Mouse (Mus musculus): ENCODE data around the gene Gm12355. TPM values are rescaled to one million over a fixed set of nuclear protein-coding genes. Genes with fewer than 3 reads are reported as not detected.
"Not testable (repeated sequence)": the region's sequence is repeated elsewhere in the genome, so short reads cannot be mapped to it uniquely, and the experiment has no call there.

Gm12355 gene
- total and polyA plus RNA-seq, 3 experiments: 7.9 to 10.8 TPM; not detected in 1

GRCm38 (mm10) chr11:98664091-98664490 lies 38.6 kb upstream of the Gm12355 start, which contains the start of gene Gsdma:
Gene Gsdma, plus strand, starts transcription at chr11:98664351.
- Histone ChIP-seq H3K27ac (no peak within 1 kb of the TSS), H3K79me2 (replicated peaks; ENCODE audit: control insufficient read depth, insufficient read depth, low read length) (no peaks in the 10 kb centered on the region), H3K9ac (ENCODE audit: low read depth, low read length) (no peak within 1 kb of the TSS), H3K27me3 (ENCODE audit: control insufficient read depth, insufficient read depth, low read length) (peaks cover 5% of the 10 kb centered on the region), H3K36me3 (ENCODE audit: control insufficient read depth, insufficient read depth, low read length) (no peaks in the 10 kb centered on the region), H3K4me3 (no peak within 1 kb of the TSS), H3K4me1 (ENCODE audit: control insufficient read depth, insufficient read depth, low read length) (no peaks in the 10 kb centered on the region; the same call in 1 of the 2 replicates)
- TF ChIP-seq POLR2A (IDR thresholded peaks at IDR 0.05; ENCODE audit: insufficient read depth, low read depth, low read length) (no peak), EP300 (IDR thresholded peaks at IDR 0.05; ENCODE audit: insufficient read depth, low read depth, low read length) (no peak), CTCF (IDR thresholded peaks at IDR 0.05) (no peak)
- WGBS: 31% methylated on average over 4 of the region's 4 CpGs
- DNase-seq: no peak
- intact Hi-C loops (cut with DNase I): no loop called here

GRCm38 (mm10) chr11:98660517-98660916 lies 35.1 kb upstream of the Gm12355 start:
- H3K4me1 ChIP-seq (ENCODE audit: control insufficient read depth, insufficient read depth, low read length): no peaks in the 10 kb centered on the region; the same call in 1 of the 2 replicates
- no peaks in the 10 kb centered on the region for H3K27me3 ChIP-seq (ENCODE audit: control insufficient read depth, insufficient read depth, low read length)
- intact Hi-C loops (cut with DNase I): no loop called here
- no peak overlapping the region for H3K27ac ChIP-seq
- no peaks in the 10 kb centered on the region for H3K36me3 ChIP-seq (ENCODE audit: control insufficient read depth, insufficient read depth, low read length)
- TF ChIP-seq EP300 (IDR thresholded peaks at IDR 0.05; ENCODE audit: insufficient read depth, low read depth, low read length) (no peak), CTCF (IDR thresholded peaks at IDR 0.05) (peak; percentile 87)
- no peak overlapping the region for H3K9ac ChIP-seq (ENCODE audit: low read depth, low read length)
- 8% methylated on average over 6 of the region's 6 CpGs for WGBS
- H3K79me2 ChIP-seq (replicated peaks; ENCODE audit: control insufficient read depth, insufficient read depth, low read length): no peaks in the 10 kb centered on the region
- no peak overlapping the region for H3K4me3 ChIP-seq
- peak in 1 of 2 experiments; percentile 14 for DNase-seq

- intact Hi-C loops (cut with DNase I): loop anchor here (1.0 kb wide), 2 partner anchors 20 to 49 kb away; no protein-coding TSS in a partner anchor
- H3K27ac ChIP-seq; H3K36me3 ChIP-seq (ENCODE audit: control insufficient read depth, insufficient read depth, low read length); H3K9ac ChIP-seq (ENCODE audit: low read depth, low read length); H3K27me3 ChIP-seq (ENCODE audit: control insufficient read depth, insufficient read depth, low read length); H3K4me1 ChIP-seq (ENCODE audit: control insufficient read depth, insufficient read depth, low read length); H3K4me3 ChIP-seq; H3K79me2 ChIP-seq (replicated peaks; ENCODE audit: control insufficient read depth, insufficient read depth, low read length): not testable (repeated sequence)
- peak; percentile 24 to 43 for DNase-seq
- 14% methylated on average over 7 of the region's 7 CpGs for WGBS
- TF ChIP-seq CTCF (IDR thresholded peaks at IDR 0.05): peak; percentile 54
Measured at GRCm38 (mm10) chr11:98655076-98655475, 29.6 kb upstream of the Gm12355 start.

- no peaks in the 10 kb centered on the region for H3K36me3 ChIP-seq (ENCODE audit: control insufficient read depth, insufficient read depth, low read length)
- H3K27ac ChIP-seq: no peak within 1 kb of the TSS
- TF ChIP-seq EP300 (IDR thresholded peaks at IDR 0.05; ENCODE audit: insufficient read depth, low read depth, low read length): no peak
- no peak for TF ChIP-seq POLR2A (IDR thresholded peaks at IDR 0.05; ENCODE audit: insufficient read depth, low read depth, low read length)
- TF ChIP-seq CTCF (IDR thresholded peaks at IDR 0.05): no peak
- H3K4me1 ChIP-seq (ENCODE audit: control insufficient read depth, insufficient read depth, low read length): no peaks in the 10 kb centered on the region
- 38% methylated on average over 2 of the region's 2 CpGs for WGBS
- no peak within 1 kb of the TSS for H3K4me3 ChIP-seq
- no peak within 1 kb of the TSS for H3K9ac ChIP-seq (ENCODE audit: low read depth, low read length)
- no peaks in the 10 kb centered on the region for H3K79me2 ChIP-seq (replicated peaks; ENCODE audit: control insufficient read depth, insufficient read depth, low read length)
- intact Hi-C loops (cut with DNase I): no loop called here
- H3K27me3 ChIP-seq (ENCODE audit: control insufficient read depth, insufficient read depth, low read length): no peaks in the 10 kb centered on the region
- no peak for DNase-seq
Measured at GRCm38 (mm10) chr11:98646459-98646858, 21.0 kb upstream of the Gm12355 start, which contains the start of gene Gsdma2. Gene Gsdma2, plus strand, starts transcription at chr11:98646759.

- Histone ChIP-seq H3K9ac (ENCODE audit: low read depth, low read length) (no peak overlapping the region), H3K79me2 (replicated peaks; ENCODE audit: control insufficient read depth, insufficient read depth, low read length) (no peaks in the 10 kb centered on the region), H3K4me1 (ENCODE audit: control insufficient read depth, insufficient read depth, low read length) (no peaks in the 10 kb centered on the region), H3K27ac (no peak overlapping the region), H3K36me3 (ENCODE audit: control insufficient read depth, insufficient read depth, low read length) (no peaks in the 10 kb centered on the region), H3K27me3 (ENCODE audit: control insufficient read depth, insufficient read depth, low read length) (no peaks in the 10 kb centered on the region), H3K4me3 (no peak overlapping the region)
- intact Hi-C loops (cut with DNase I): no loop called here
- DNase-seq: no peak
- no peak for TF ChIP-seq POLR2A (IDR thresholded peaks at IDR 0.05; ENCODE audit: insufficient read depth, low read depth, low read length)
- no peak for TF ChIP-seq CTCF (IDR thresholded peaks at IDR 0.05)
- TF ChIP-seq EP300 (IDR thresholded peaks at IDR 0.05; ENCODE audit: insufficient read depth, low read depth, low read length): no peak
- 70% methylated on average over 2 of the region's 2 CpGs for WGBS
Measured at GRCm38 (mm10) chr11:98645946-98646345, 20.5 kb upstream of the Gm12355 start.

- 77% methylated on average over 3 of the region's 3 CpGs for WGBS
- no peak for DNase-seq
- H3K27me3 ChIP-seq (ENCODE audit: control insufficient read depth, insufficient read depth, low read length): no peaks in the 10 kb centered on the region
- no peaks in the 10 kb centered on the region for H3K4me1 ChIP-seq (ENCODE audit: control insufficient read depth, insufficient read depth, low read length)
- H3K27ac ChIP-seq: no peak overlapping the region
- H3K79me2 ChIP-seq (replicated peaks; ENCODE audit: control insufficient read depth, insufficient read depth, low read length): no peaks in the 10 kb centered on the region
- no peaks in the 10 kb centered on the region for H3K36me3 ChIP-seq (ENCODE audit: control insufficient read depth, insufficient read depth, low read length)
- TF ChIP-seq POLR2A (IDR thresholded peaks at IDR 0.05; ENCODE audit: insufficient read depth, low read depth, low read length): no peak
- TF ChIP-seq CTCF (IDR thresholded peaks at IDR 0.05): no peak
- no peak for TF ChIP-seq EP300 (IDR thresholded peaks at IDR 0.05; ENCODE audit: insufficient read depth, low read depth, low read length)
- H3K4me3 ChIP-seq: no peak overlapping the region
- no peak overlapping the region for H3K9ac ChIP-seq (ENCODE audit: low read depth, low read length)
- intact Hi-C loops (cut with DNase I): no loop called here
Measured at GRCm38 (mm10) chr11:98644757-98645156, 19.3 kb upstream of the Gm12355 start.
